Mouse (Mus musculus): ENCODE measurements around the gene Setd3.

GRCm38 (mm10) chr12:108216611-108217370 is 37.7 kb upstream of the Setd3 start:
- TF ChIP-seq CTCF (IDR thresholded peaks at IDR 0.05; ENCODE audit: low read depth, low read length), result no peak
- no peak for TF ChIP-seq POLR2AphosphoS5 (IDR thresholded peaks at IDR 0.05; ENCODE audit: insufficient replicate concordance, low read depth, low read length)
- TF ChIP-seq GATA2 (IDR thresholded peaks at IDR 0.05; ENCODE audit: borderline replicate concordance, low read depth, low read length), result no peak
